Mouse (Mus musculus): Measurements from ENCODE around the gene Mettl27.

The Mettl27 gene

DNA sequence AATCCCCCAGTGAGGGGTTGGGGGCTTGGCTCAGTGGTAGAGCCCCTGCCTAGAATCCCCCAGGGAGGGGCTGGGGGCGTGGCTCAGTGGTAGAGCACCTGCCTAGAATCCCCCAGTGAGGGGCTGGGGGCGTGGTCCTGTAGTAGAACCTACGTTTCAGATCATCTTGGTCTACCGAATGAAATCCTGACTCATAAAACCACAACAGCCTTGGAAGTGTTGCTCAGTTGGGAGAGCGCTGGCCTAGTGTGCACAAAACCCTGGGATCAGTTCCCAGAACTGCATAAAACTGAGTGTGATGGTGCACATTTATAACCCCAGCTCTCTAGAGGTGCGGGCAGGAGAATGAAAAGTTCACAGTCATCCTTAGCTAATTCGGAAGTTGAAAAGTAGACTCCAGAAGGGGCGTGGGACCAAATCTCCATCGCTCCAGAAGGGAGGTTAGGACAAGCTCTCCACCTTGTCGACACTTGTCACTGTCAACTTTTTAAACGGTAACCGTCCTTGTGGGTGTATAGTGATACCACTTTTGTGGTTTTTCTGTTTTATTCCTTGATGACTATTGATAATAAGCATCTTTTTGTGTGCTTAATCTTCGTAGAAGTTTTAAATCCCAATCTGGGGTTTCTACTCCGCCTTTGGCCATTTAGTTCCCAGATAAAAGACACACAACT is 44.5 kb downstream of the Mettl27 start:
- no peak for TF ChIP-seq NANOG (IDR thresholded peaks at IDR 0.05; ENCODE audit: borderline replicate concordance, low read length)
- no peak for TF ChIP-seq CTCF (conservative IDR thresholded peaks at IDR 0.05; ENCODE audit: low read length)
- TF ChIP-seq POU5F1 (IDR thresholded peaks at IDR 0.05; ENCODE audit: borderline replicate concordance, low read length) = no peak
- Histone ChIP-seq H3K4me1 (replicated peaks; ENCODE audit: low read depth, low read length) (peaks cover 67% of the 10 kb centered on the region), H3K9me3 (ENCODE audit: low read length) (no peaks in the 10 kb centered on the region), H3K4me3 (replicated peaks; ENCODE audit: low read length) (no peak overlapping the region), H3K27me3 (ENCODE audit: insufficient read depth, low read length) (no peaks in the 10 kb centered on the region), H3K36me3 (ENCODE audit: insufficient read depth, low read length) (no peaks in the 10 kb centered on the region)

DNA sequence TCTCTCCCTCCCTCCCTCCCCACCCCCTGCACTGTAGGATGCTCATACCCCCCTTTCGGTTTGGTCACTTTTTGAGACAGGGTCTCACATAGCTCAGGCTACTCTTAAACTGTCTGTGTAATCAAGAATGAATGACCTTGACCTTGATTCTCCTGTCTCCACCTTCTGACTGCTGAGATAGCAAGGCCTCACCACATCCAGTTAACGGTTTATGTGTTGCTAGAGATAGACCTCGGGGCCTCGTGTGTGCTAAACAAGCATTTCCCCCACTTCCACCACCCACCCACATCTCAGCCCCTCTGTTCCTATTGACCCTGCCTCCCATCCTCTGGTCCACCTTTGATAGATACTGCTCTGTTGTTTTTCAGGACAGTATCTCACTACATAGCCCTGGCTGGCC is 45.7 kb downstream of the Mettl27 start:
- Histone ChIP-seq H3K4me3 (replicated peaks; ENCODE audit: low read length) (no peak overlapping the region), H3K4me1 (replicated peaks; ENCODE audit: low read depth, low read length) (peaks cover 66% of the 10 kb centered on the region), H3K36me3 (ENCODE audit: insufficient read depth, low read length) (no peaks in the 10 kb centered on the region), H3K27me3 (ENCODE audit: insufficient read depth, low read length) (no peaks in the 10 kb centered on the region), H3K9me3 (ENCODE audit: low read length) (no peaks in the 10 kb centered on the region)
- no peak for TF ChIP-seq CTCF (conservative IDR thresholded peaks at IDR 0.05; ENCODE audit: low read length)
- TF ChIP-seq POU5F1 (IDR thresholded peaks at IDR 0.05; ENCODE audit: borderline replicate concordance, low read length) = no peak

DNA sequence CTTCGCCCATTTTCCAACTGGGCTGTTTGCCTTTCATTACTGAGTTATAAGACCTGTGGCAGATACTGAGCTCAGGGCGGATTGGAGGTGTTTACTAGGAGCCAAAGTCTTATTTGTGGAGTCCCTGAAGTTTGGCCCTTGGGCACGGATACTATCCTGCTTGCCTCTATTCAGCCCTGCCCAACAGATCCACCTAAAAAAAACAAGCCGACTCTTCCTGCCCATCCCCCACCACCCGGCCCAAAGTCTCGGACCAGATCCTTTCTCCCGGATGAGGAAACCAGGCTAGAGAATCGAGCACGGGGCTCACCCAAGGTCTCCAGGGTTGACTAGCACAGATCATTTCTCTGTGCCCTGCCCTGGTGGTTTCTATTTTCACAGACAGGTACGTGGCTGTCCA is 49.0 kb downstream of the Mettl27 start:
- Histone ChIP-seq H3K4me1 (replicated peaks; ENCODE audit: low read depth, low read length) (peaks cover 72% of the 10 kb centered on the region), H3K36me3 (ENCODE audit: insufficient read depth, low read length) (no peaks in the 10 kb centered on the region), H3K4me3 (replicated peaks; ENCODE audit: low read length) (peak overlapping the region; percentile 62), H3K27me3 (ENCODE audit: insufficient read depth, low read length) (peaks cover 2% of the 10 kb centered on the region), H3K9me3 (ENCODE audit: low read length) (no peaks in the 10 kb centered on the region)
- no peak for TF ChIP-seq NANOG (IDR thresholded peaks at IDR 0.05; ENCODE audit: borderline replicate concordance, low read length)
- TF ChIP-seq CTCF (conservative IDR thresholded peaks at IDR 0.05; ENCODE audit: low read length) = no peak
- no peak for TF ChIP-seq POU5F1 (IDR thresholded peaks at IDR 0.05; ENCODE audit: borderline replicate concordance, low read length)

DNA sequence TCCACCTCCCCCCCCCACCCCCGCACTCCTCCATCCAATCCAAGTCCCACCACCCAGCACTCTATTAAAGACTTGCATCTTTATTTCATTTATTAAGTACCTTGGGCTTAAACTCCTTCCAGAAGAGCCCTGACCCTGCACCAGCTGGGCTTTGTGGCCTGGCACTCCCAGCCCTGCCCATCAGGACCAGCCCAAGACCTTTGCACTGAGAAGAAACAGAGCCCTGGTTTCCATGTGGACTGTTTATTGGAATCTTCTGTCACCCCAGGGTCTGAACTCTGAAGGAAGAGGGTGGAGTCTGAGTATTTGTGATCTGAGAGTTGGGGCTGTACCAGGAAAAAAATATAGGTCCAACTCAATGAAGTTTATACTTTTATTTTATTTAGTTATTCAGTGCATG is 50.9 kb downstream of the Mettl27 start:
- Histone ChIP-seq H3K27me3 (ENCODE audit: insufficient read depth, low read length) (peaks cover 22% of the 10 kb centered on the region), H3K36me3 (ENCODE audit: insufficient read depth, low read length) (no peaks in the 10 kb centered on the region)
- TF ChIP-seq POU5F1 (IDR thresholded peaks at IDR 0.05; ENCODE audit: borderline replicate concordance, low read length) (no peak), NANOG (IDR thresholded peaks at IDR 0.05; ENCODE audit: borderline replicate concordance, low read length) (no peak), CTCF (conservative IDR thresholded peaks at IDR 0.05; ENCODE audit: low read length) (no peak)

DNA sequence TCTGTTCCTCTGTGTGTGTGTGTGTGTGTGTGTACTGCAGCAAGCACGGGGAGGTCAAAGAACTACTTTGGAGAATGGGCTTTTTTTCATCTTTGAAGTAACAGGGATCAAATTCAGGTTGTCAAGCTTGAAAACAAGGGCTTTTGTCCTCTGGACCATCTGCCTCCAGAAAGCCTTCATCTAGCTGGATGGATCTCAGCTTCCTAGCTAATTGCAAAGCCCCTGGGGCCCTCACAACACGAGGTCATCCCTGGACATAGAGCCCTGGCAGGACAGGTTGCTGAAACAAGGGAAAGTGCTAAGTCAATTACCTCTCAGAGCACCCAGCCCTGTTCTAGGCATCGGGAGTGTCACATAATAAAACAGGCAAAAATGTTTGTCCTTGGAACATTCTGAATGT is 51.6 kb downstream of the Mettl27 start:
- Histone ChIP-seq H3K4me3 (replicated peaks; ENCODE audit: low read length) (no peak overlapping the region), H3K27me3 (ENCODE audit: insufficient read depth, low read length) (peaks cover 26% of the 10 kb centered on the region), H3K36me3 (ENCODE audit: insufficient read depth, low read length) (no peaks in the 10 kb centered on the region), H3K9me3 (ENCODE audit: low read length) (no peaks in the 10 kb centered on the region), H3K4me1 (replicated peaks; ENCODE audit: low read depth, low read length) (peaks cover 79% of the 10 kb centered on the region)
- no peak for TF ChIP-seq NANOG (IDR thresholded peaks at IDR 0.05; ENCODE audit: borderline replicate concordance, low read length)
- TF ChIP-seq POU5F1 (IDR thresholded peaks at IDR 0.05; ENCODE audit: borderline replicate concordance, low read length) = no peak
- TF ChIP-seq CTCF (conservative IDR thresholded peaks at IDR 0.05; ENCODE audit: low read length) = no peak

More for the DNA sequence above, 50.9 kb downstream of the Mettl27 start:
- Histone ChIP-seq H3K4me3 (replicated peaks; ENCODE audit: low read length) (no peak overlapping the region), H3K4me1 (replicated peaks; ENCODE audit: low read depth, low read length) (peaks cover 78% of the 10 kb centered on the region), H3K9me3 (ENCODE audit: low read length) (no peaks in the 10 kb centered on the region)

DNA sequence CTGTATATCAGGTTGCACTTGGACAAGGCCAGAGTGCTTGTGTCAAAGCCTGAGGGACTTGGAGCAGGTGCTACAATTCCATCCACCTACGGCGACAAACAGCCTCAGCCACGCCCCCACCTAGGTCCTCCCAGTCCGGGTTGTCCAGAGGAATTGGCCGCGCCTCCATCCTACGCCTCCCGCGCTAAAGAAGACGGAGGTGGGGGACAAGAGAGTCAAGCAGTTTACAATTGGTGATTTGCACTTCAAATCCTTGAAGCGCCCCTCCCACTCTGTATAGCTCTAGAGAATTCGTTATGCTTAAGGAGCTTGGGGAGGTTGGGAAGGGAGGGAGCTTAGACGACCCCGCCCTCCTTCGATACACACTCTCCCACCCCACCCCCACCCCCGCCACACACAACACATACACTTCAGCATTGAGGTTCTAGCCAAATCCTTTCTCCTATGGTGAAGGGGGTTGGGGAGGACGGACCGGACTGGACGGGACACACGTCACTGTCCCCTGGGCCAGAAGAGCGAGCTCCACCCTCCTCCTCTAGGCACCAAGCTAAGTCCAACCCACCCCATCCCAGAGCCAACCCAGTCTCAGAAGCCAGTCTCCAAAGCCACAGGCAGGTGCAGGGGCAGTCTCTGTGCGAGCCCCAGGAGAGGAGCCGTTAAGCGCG is 53.6 kb downstream of the Mettl27 start, which contains the start of gene Cldn3:
Gene Cldn3, plus strand, starts transcription at position 582 of the 665 bp plus-strand sequence.
- Histone ChIP-seq H3K4me1 (replicated peaks; ENCODE audit: low read depth, low read length) (peaks cover 87% of the 10 kb centered on the region), H3K27me3 (ENCODE audit: insufficient read depth, low read length) (peaks cover 44% of the 10 kb centered on the region), H3K9me3 (ENCODE audit: low read length) (no peaks in the 10 kb centered on the region), H3K4me3 (replicated peaks; ENCODE audit: low read length) (peak within 1 kb of the TSS; percentile 82), H3K36me3 (ENCODE audit: insufficient read depth, low read length) (no peaks in the 10 kb centered on the region)
- no peak for TF ChIP-seq CTCF (conservative IDR thresholded peaks at IDR 0.05; ENCODE audit: low read length)
- no peak for TF ChIP-seq POU5F1 (IDR thresholded peaks at IDR 0.05; ENCODE audit: borderline replicate concordance, low read length)
- no peak for TF ChIP-seq NANOG (IDR thresholded peaks at IDR 0.05; ENCODE audit: borderline replicate concordance, low read length)

DNA sequence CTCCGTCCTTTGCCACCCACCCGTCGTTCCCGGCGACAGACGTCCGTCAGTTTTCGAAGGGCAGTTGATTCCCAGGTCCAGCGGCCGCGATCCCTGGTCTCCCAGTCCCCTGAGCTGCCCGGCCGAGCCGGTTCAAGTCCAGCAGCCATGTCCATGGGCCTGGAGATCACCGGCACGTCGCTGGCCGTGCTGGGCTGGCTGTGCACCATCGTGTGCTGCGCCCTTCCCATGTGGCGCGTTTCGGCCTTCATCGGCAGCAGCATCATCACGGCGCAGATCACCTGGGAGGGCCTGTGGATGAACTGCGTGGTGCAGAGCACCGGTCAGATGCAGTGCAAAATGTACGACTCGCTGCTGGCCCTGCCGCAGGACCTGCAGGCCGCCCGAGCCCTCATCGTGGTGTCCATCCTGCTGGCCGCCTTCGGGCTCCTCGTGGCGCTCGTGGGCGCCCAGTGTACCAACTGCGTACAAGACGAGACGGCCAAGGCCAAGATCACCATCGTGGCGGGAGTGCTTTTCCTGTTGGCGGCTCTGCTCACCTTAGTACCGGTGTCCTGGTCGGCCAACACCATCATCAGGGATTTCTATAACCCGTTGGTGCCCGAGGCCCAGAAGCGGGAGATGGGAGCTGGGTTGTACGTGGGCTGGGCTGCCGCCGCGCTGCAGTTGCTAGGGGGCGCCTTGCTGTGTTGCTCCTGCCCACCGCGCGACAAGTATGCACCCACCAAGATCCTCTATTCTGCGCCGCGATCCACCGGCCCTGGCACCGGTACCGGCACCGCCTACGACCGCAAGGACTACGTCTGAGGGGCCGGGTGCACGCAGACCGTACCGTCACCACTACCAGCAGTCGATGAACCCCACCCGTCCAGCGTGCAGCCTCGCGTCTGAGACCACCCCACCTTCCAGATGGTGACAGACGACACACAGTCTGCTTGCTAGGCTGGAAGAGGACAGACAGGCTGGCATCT is 54.4 kb downstream of the Mettl27 start:
- Histone ChIP-seq H3K4me3 (replicated peaks; ENCODE audit: low read length) (peak overlapping the region; percentile 82), H3K36me3 (ENCODE audit: insufficient read depth, low read length) (no peaks in the 10 kb centered on the region), H3K9me3 (ENCODE audit: low read length) (no peaks in the 10 kb centered on the region), H3K4me1 (replicated peaks; ENCODE audit: low read depth, low read length) (peaks cover 82% of the 10 kb centered on the region), H3K27me3 (ENCODE audit: insufficient read depth, low read length) (peaks cover 45% of the 10 kb centered on the region)
- TF ChIP-seq NANOG (IDR thresholded peaks at IDR 0.05; ENCODE audit: borderline replicate concordance, low read length) (no peak), CTCF (conservative IDR thresholded peaks at IDR 0.05; ENCODE audit: low read length) (no peak), POU5F1 (IDR thresholded peaks at IDR 0.05; ENCODE audit: borderline replicate concordance, low read length) (no peak)

DNA sequence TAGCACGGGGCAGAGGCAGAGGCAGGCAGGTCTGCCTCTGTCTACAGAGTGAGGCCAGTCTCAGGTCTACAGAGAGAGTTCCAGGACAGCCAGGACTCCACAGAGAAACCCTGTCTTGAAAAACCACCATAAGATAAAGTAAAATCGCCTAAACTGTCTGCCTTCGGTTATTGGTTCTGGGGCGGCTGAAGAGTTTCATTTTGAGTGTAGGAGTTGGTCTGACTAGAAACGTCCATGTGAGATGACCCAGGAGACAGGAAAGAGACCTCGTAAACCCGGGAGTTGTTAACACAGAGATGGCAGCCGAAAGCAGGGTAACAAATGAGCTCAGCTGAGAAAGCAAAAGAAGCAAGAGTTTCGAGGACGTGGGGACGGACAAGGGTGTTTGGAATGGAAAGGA is 57.0 kb downstream of the Mettl27 start:
- peaks cover 62% of the 10 kb centered on the region for H3K4me1 ChIP-seq (replicated peaks; ENCODE audit: low read depth, low read length)
- TF ChIP-seq POU5F1 (IDR thresholded peaks at IDR 0.05; ENCODE audit: borderline replicate concordance, low read length) = no peak
- no peak for TF ChIP-seq CTCF (conservative IDR thresholded peaks at IDR 0.05; ENCODE audit: low read length)
- TF ChIP-seq NANOG (IDR thresholded peaks at IDR 0.05; ENCODE audit: borderline replicate concordance, low read length) = no peak
- H3K9me3 ChIP-seq (ENCODE audit: low read length) = peaks cover 6% of the 10 kb centered on the region; the same call in 1 of the 2 replicates
- H3K27me3 ChIP-seq (ENCODE audit: insufficient read depth, low read length) = peaks cover 45% of the 10 kb centered on the region
- no peak overlapping the region for H3K4me3 ChIP-seq (replicated peaks; ENCODE audit: low read length)
- H3K36me3 ChIP-seq (ENCODE audit: insufficient read depth, low read length) = no peaks in the 10 kb centered on the region
